Mouse (Mus musculus): ENCODE data around the gene Mus81.

The Mus81 gene

GRCm38 (mm10) chr19:5487768-5488550 lies at the start of gene Mus81:
TSS of gene Mus81 (minus strand) at chr19:5488402.
- peak; percentile 100 for DNase-seq

DNA sequence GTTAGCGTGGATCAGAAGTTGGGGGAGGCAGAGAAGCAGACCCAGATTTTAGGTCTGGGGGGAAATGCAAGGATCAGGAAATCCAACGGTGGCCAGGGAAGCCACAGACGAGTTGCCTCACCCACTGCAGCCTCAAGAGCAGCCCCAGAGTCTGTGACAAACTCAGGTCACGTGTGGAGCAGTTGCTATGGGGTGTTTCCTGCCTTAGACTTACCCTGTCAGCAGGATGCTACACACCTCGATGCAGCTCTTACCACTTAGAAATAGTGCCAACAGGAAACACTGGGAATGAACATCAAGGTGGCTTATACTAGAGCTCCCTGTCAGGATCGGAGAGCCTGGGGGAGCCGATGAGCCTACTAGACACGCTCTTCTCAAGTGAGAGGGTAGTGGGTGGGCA lies 44.3 kb upstream of the Mus81 start:
- no peak for DNase-seq

GRCm38 (mm10) chr19:5530138-5530524 lies 41.9 kb upstream of the Mus81 start:
- DNase-seq = no peak

DNA sequence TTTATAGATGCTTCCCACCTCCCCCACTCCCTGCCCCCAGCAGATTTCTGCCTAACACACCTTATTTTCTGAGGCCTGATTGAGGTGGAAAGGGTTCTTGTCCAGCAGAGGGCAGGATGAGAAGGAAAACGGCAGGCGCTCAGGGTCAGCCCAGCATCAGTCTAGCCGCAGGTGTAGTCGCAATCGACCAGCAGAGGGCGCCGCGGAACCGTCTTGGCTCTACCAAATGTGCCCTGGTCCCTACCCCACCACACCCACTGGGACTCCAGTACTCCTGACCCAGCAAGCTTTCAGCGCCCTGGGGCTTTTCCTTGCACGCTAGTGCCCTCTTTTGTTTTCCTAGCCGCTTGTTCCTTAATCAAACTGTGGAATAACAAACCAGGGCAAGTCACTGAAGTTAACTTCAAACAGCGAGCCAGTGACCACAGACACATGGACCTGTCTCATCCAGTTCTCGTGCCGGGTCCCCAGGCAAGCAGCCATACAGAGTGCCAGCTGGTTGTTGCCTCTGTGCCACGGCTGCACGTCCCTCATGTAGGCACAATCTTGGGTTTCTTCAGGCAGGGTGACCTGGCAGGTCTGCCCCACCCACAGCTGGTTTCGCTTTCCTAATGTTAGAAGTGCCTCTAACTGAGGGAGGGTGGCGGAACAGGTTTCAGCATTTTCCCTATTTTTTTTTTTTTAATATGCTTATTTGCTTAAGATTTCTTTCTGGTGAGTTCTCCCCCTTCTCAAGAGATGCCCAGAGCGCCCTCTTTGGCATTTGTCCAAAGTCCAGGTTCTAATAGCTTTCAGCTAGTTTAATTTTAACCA lies 41.3 kb upstream of the Mus81 start:
- peak; percentile 99 for DNase-seq

DNA sequence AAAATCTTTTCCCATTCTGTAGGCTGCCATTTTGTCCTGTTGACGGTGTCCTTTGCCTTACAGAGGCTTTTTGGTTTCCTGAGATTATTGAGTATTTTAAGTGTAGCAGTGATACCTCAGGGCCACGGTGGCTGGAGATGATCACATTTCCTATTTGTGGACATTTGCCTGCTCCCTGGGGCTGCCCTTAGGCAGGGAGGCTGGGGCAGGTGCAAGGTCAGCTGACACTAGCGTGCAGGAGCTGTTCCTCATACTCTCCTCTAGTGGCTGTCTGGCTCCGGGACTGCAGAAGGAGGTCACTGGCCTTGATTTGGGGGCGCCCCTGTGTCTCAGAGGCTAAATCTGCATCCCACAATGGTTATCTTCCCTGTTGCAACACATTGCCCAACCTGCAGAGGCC lies 37.0 kb upstream of the Mus81 start:
- no peak for DNase-seq

- DNase-seq = no peak
Measured at GRCm38 (mm10) chr19:5518721-5519120, 30.5 kb upstream of the Mus81 start.

- DNase-seq = peak; percentile 91
Measured at GRCm38 (mm10) chr19:5516906-5517505, 28.8 kb upstream of the Mus81 start.

DNA sequence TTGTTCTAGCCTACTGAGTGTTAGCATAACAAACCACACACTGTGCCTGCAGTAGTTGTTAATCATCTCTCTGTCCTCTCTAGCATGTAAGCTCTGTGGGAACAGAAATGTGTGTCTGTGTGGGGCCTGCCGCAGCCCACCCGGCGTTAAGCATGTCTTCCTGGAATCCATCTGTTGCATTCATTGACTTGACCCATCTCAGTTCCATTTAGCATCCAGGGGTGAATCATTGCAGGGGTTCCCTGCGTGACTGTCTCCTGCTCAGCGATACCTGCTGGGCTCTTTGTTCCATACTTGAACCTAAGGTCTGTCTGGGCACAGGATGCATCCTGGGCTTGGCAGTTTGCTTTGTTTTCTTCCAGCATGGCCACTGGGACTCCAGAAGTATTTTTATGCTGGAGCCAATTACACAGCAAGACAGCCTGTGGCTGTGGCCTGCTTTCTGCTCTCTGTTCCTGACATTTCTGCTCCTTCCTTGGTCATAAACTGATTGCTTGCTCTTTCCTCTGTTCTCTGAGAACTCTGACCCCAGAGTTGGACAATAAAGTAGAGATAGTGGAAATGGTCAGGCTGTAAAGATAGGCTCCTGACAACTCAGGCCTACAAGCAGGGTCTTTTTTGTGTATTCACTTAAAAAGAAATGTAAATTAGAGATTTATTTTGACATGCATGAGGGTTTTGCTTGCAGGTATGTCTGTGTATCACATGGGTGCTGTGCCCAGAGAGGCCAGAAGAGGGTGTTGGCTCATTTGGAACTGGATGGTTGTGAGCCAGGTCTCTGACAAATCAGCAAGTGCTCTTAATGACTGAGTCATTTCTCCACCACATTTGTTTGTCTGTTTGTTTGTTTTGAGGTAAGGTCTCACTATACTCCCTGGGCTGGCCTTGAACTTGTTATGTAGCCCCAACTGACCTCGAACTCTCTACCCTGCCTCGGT lies 27.9 kb upstream of the Mus81 start:
- DNase-seq = no peak

GRCm38 (mm10) chr19:5513005-5513349 lies 24.8 kb upstream of the Mus81 start:
- no peak for DNase-seq

- peak; percentile 95 for DNase-seq
Measured at GRCm38 (mm10) chr19:5512091-5513004, 24.1 kb upstream of the Mus81 start.

GRCm38 (mm10) chr19:5511074-5511632 lies 23.0 kb upstream of the Mus81 start:
- peak; percentile 91 for DNase-seq

DNA sequence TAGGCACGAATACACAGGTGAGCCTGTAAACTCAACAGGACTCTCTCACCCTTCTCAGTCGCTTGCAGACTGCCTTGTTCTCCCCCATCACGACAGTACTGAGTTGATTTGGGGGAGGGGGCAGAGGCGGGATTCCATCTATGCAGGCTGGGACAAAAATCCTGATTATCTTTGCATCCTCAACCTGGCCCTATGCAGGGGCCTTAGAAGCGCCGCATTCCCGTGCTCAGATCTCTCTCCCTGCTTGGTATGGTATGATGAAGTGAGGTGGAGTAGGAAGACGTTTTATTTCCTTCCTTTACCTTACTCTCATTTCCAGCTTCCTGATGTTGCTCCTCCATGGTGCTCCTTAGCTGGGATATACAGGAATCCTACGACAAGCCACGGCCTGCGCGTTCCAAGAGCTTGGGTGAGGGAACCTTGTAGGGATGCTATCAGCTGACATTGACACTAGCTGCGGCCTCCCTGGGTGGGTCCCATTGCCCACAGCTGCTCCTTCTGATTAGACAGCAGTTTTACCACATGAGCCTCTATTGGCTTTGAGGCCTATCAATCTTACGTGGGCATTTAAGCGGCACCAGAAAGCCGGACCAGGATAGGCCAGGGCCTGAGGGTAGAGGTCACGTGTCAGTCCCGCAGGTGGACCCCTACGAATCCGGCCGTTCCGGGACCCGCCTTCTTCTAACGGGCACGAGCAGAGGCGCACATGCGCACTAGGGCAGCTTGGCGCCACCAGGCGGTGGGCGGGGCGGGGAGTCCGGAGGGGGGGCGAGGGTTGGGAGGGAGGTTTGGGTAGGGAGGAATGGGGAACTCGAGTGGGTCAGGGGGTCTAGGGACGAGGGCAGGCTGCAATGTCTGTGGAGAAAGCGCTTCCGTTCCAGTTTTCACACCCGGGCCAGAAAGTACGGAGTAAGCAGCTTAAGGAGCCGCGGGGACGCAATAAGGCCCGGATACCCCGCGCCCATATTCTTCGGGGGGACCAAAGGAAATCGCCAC lies 22.1 kb upstream of the Mus81 start, which contains the start of gene Snx32:
Snx32 (minus strand) TSS at position 508 of the 996 bp plus-strand sequence.
- DNase-seq = peak; percentile 100

GRCm38 (mm10) chr19:5503687-5504086 lies 15.5 kb upstream of the Mus81 start, which contains the start of gene 1700020D05Rik:
TSS of gene 1700020D05Rik (minus strand) at chr19:5503787.
- DNase-seq = no peak

GRCm38 (mm10) chr19:5500330-5500875 lies 12.2 kb upstream of the Mus81 start:
- DNase-seq = no peak

DNA sequence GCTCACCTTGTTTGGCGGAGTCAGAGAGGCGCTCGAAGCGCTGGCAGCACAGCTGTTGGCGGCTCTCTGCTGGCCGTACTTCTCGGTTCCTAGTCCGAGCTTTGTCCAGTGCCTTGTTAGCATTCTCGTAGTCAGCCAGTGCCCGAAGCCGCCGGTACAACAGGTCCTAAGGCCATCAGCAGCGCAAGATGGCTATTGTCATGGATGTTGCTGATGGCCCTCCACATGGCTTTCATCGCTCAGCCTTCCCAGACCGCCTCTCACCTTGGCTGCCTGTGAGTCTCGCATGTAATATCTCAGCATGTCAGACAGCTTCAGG lies 7.8 kb upstream of the Mus81 start:
- no peak for DNase-seq

DNA sequence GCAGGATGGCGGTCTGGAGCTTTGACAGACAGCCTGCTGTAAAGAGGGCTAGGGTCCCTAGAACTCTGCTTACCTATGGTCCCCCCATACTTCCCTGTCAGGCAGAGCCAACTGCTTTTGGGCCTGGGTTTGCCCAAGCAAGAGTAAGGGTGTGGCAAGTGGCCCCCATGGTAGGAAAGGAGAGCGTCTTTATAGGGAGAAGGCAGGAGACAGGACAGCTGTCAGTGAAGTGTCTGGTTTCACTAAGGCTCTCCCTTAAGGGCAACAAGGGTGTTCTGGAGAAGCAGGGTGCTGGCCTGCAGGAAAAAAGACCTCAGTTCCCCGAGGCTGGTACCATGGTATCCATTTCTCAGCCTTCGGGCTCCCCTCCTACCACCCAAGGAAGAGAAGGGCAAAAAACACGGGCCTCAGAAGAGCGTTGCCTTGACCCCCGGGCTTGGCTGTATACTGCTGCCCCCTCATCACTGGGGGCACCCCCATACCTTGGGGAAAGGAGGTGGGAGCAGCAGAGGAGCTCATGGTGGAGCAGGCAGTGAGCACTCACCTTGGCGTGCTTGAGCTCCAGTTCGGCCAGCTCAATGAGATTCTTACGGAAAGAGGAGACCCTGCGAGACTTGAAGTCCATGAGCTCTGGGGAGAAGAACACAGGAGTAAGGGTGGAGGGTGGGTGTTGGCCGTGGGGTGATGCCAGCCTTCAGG lies 7.3 kb upstream of the Mus81 start:
- DNase-seq = peak; percentile 90

DNA sequence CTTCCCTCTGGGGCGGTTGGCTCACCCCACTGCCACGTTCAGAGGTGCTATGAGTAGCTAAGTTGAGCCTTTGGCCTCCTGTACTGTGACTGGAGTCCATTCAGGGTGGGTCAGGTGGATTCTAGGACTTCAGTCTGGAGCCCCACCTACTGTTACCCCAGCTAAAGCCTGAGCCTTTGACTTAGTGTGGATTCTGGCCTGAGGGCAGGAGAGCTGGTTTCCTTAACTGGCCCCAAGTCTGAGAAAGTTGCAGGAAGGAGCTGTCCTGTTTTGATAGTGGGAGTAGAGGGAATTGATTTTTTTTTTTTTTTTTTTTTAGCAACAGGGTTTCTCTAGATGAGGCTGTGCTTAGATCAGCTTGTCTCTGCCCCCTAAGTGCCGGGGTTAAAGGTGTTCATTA lies 6.1 kb upstream of the Mus81 start:
- DNase-seq = no peak

DNA sequence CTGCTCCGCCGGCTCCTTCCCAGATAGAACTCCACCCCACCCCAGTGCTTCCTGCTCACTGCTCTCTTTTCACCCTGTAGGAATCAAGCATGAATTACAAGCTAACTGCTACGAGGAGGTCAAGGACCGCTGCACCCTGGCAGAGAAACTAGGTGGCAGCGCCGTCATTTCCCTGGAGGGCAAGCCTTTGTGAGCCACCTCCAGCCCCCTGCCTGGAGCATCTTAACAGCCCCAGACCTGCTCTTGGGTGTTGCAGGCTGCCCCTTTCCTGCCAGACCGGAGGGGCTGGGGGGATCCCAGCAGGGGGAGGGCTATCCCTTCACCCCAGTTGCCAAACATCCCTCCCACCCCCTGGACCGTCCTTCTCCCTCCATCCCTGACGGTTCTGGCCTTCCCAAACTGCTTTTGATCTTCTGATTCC lies 5.1 kb upstream of the Mus81 start:
- DNase-seq = peak; percentile 94

DNA sequence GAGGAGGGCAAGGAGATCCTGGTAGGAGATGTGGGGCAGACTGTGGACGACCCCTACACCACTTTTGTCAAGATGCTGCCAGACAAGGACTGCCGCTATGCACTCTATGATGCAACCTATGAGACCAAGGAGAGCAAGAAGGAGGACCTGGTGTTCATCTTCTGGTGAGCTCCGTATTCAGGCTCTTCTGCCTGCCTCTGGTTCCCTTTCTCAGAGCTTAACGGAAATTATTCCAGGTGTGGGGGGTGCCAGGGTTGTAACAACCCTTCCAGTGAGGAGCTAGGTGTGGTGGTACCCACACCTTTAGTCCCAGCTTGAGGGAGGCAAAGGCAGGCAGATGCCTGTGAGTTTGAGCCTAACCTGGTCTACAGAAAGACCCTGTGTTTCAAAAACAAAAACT lies 4.4 kb upstream of the Mus81 start:
- DNase-seq = peak; percentile 93

Data from heart, adult 11 months (tissue).